Mouse (Mus musculus) lung, embryonic 14.5 days (tissue): ENCODE measurements around the gene Hddc3. TPM values are rescaled to one million over a fixed set of nuclear protein-coding genes. Genes with fewer than 3 reads are reported as not detected.
A peak's percentile ranks its signal among the peaks of the same experiment; 100 is the strongest.

Experiments used
- ATAC-seq: fragments of 200-750 bp; cut with Nextera tagmentation; 2 replicates; pipeline ENCODE4 v1.8.0; 2017; ENCODE audit warnings: mild to moderate bottlenecking, moderate TSS enrichment, moderate library complexity; ENCODE audit not compliant: insufficient read depth
- DNase-seq: peaks from one replicate; pipeline ENCODE4 v3.0.0-alpha.2; 2015
- H3K27ac ChIP-seq: fragments of 300-500 bp; sonication (generic); 2 replicates; pipeline ENCODE4 v1.5.1; 2014; ENCODE audit warnings: low read depth, mild to moderate bottlenecking, moderate library complexity
- H3K27me3 ChIP-seq: fragments of 300-500 bp; sonication (generic); 2 replicates; pipeline ENCODE4 v1.6.1; 2014; ENCODE audit warnings: low read length, control low read depth; ENCODE audit not compliant: insufficient read depth
- H3K36me3 ChIP-seq: fragments of 300-500 bp; sonication (generic); 2 replicates; pipeline ENCODE4 v1.6.1; 2014; ENCODE audit warnings: control low read depth; ENCODE audit not compliant: insufficient read depth
- H3K4me1 ChIP-seq: fragments of 300-500 bp; sonication (generic); 2 replicates; pipeline ENCODE4 v1.6.1; 2014; ENCODE audit warnings: antibody characterized with exemption, control low read depth; ENCODE audit not compliant: insufficient read depth
- H3K4me2 ChIP-seq: fragments of 300-500 bp; sonication (generic); 2 replicates; pipeline ENCODE4 v1.6.1; 2014; ENCODE audit warnings: mild to moderate bottlenecking
- H3K4me3 ChIP-seq: fragments of 300-500 bp; sonication (generic); 2 replicates; pipeline ENCODE4 v1.5.1; 2014; ENCODE audit warnings: low read depth, low read length
- H3K9ac ChIP-seq: fragments of 300-500 bp; sonication (generic); 2 replicates; pipeline ENCODE4 v1.6.1; 2014
- H3K9me3 ChIP-seq: fragments of 300-500 bp; sonication (generic); 2 replicates; pipeline ENCODE4 v1.6.1; 2016; ENCODE audit warnings: low read depth, low read length, control low read depth
- CTCF ChIP-seq: IDR thresholded peaks from 2 replicates; pipeline ENCODE4 v1.5.1; 2016; ENCODE audit warnings: antibody characterized with exemption, low read depth
- WGBS: fragments of 180-500 bp; shearing (Covaris S2); extraction: QIAGEN DNeasy Blood & Tissue Kit; methylation state at CpG from one replicate; pipeline ENCODE4 v1.1.7; 2014; 5-methylcytosine and 5-hydroxymethylcytosine counted together
- polyA plus RNA-seq: library from polyadenylated mRNA; unstranded; fragments of >200 nt; fragmentation: Nextera tagmentation; extraction: Ambion mirVana; gene quantifications from 2 replicates; pipeline ENCODE4 v1.2.1, GENCODE M21; 2014

The Hddc3 gene
- polyA plus RNA-seq, 1 experiment from 2014 or later: 17.9 TPM

DNA sequence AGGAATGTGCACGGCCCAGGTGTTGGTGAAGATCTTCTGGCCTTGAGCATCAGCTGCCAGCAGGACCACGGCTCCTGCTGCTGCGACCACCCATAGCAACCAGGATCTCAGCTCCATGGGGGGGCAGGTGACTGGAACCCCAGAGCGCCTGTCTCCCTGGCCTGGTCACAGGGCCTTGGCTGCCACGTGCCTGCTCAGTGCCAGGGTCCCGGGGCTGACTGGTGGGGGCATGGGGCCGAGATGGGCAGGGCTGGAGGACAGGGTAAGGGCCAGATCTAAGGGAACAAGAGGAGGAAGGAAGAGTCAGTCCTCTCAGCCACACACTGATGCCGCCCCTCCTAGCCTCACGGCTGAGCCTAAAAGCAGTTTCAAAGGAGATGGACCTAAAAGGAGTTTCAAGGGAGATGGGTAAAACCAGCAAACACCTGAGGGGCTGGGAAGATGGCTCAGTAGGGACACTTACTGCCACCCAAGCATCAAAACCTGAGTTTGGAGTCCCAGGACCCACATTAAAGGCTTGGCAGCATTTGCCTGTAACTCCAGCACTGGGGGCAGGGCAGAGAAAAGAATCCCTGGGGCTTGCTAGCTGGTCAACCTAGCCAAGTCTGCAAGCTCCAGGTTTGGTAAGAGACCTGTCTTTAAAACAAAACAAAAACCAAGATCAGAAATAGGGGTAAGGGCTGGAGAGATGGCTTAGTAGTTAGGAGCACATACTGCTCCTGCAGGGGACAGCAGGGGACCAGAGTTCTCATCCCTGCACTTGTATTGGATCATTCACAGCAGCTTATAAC, 55.9 kb downstream of the Hddc3 start:
- H3K9ac ChIP-seq: no peak overlapping the region
- ATAC-seq (no peak), DNase-seq (no peak)
- H3K4me3 ChIP-seq: no peak overlapping the region
- no peaks in the 10 kb centered on the region for H3K27me3 ChIP-seq
- no peak overlapping the region for H3K4me2 ChIP-seq
- peaks cover 25% of the 10 kb centered on the region for H3K4me1 ChIP-seq
- H3K36me3 ChIP-seq: peaks cover 37% of the 10 kb centered on the region
- H3K27ac ChIP-seq: no peak overlapping the region
- no peaks in the 10 kb centered on the region for H3K9me3 ChIP-seq
- no peak for TF ChIP-seq CTCF
- WGBS: 70% methylated on average over 9 of the region's 9 CpGs

- no peak for ATAC-seq
- Histone ChIP-seq H3K27me3 (no peaks in the 10 kb centered on the region), H3K4me3 (no peak overlapping the region; the same call in 1 of the 2 replicates), H3K9ac (0 out of 2 replicates have a peak overlapping the region, but pooled peaks have one; percentile 94), H3K9me3 (no peaks in the 10 kb centered on the region), H3K27ac (no peak overlapping the region), H3K4me1 (peaks cover 25% of the 10 kb centered on the region), H3K4me2 (peak overlapping the region; percentile 80), H3K36me3 (peaks cover 29% of the 10 kb centered on the region)
- peak; percentile 59 for DNase-seq
- WGBS: 51% methylated on average over 5 of the region's 5 CpGs
- peak; percentile 41; the same call in 1 of the 2 replicates for TF ChIP-seq CTCF
Observed at GRCm38 (mm10) chr7:80400099-80400498, 57.2 kb downstream of the Hddc3 start.

Other genes with a start within 250 kb of the Hddc3 start
- 629 and 635 TPM in 2 replicates for gene Idh2, start 227.7 kb upstream of the Hddc3 start, polyA plus RNA-seq
- 11.9 and 12.8 TPM in 2 replicates for gene Sema4b, start 156.3 kb upstream of the Hddc3 start, polyA plus RNA-seq
- gene Cib1, start 110.3 kb upstream of the Hddc3 start, polyA plus RNA-seq: 66.4 and 67.4 TPM in 2 replicates
- gene Gdpgp1, start 110.2 kb upstream of the Hddc3 start, polyA plus RNA-seq: 3.9 and 4.0 TPM in 2 replicates
- 0.50 and 0.71 TPM in 2 replicates for gene Ttll13, start 96.7 kb upstream of the Hddc3 start, polyA plus RNA-seq
- 40.1 and 41.0 TPM in 2 replicates for gene Ngrn, start 81.9 kb upstream of the Hddc3 start, polyA plus RNA-seq
- 11.6 and 12.1 TPM in 2 replicates for gene Vps33b, start 73.5 kb upstream of the Hddc3 start, polyA plus RNA-seq
- 205 and 206 TPM in 2 replicates for gene Prc1, start 48.7 kb upstream of the Hddc3 start, polyA plus RNA-seq
- 11.0 and 12.0 TPM in 2 replicates for gene Rccd1, start 18.6 kb upstream of the Hddc3 start, polyA plus RNA-seq
- 34.3 and 35.3 TPM in 2 replicates for gene Unc45a, start 2.1 kb upstream of the Hddc3 start, polyA plus RNA-seq
- gene Man2a2, start 28.3 kb downstream of the Hddc3 start, polyA plus RNA-seq: 20.1 and 23.9 TPM in 2 replicates
- gene Fes, start 44.8 kb downstream of the Hddc3 start, polyA plus RNA-seq: 10.1 and 12.0 TPM in 2 replicates
- 18.0 and 19.4 TPM in 2 replicates for gene Furin, start 62.3 kb downstream of the Hddc3 start, polyA plus RNA-seq
- 40.8 and 42.0 TPM in 2 replicates for gene Blm, start 192.0 kb downstream of the Hddc3 start, polyA plus RNA-seq